Mouse (Mus musculus): ENCODE measurements around the gene Pus10. TPM values are rescaled to one million over a fixed set of nuclear protein-coding genes. Genes with fewer than 3 reads are reported as not detected.
"Not testable (repeated sequence)": the region's sequence is repeated elsewhere in the genome, so short reads cannot be mapped to it uniquely, and the experiment has no call there.

Gene Pus10
- polyA plus RNA-seq, 1 experiment from 2014 or later: 10.6 TPM

DNA sequence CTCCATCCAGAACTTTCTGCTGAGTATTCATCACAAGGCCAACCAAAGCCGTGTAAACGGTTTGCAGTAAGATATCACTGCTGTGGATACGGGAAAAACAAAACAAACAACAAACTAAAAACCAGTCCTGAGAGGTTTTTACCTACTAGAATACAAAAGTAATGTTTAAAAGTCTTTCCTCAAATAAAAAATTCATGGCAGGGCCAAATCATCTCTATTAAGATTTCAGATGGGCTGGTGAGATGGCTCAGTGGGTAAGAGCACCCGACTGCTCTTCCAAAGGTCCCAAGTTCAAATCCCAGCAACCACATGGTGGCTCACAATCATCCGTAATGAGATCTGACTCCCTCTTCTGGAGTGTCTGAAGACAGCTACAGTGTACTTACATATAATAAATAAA, 101.9 kb downstream of the Pus10 start:
- not testable (repeated sequence) for H3K9me3 ChIP-seq (ENCODE audit: control insufficient read depth, low read length)
- WGBS: 85% methylated on average over 4 of the region's 5 CpGs

DNA sequence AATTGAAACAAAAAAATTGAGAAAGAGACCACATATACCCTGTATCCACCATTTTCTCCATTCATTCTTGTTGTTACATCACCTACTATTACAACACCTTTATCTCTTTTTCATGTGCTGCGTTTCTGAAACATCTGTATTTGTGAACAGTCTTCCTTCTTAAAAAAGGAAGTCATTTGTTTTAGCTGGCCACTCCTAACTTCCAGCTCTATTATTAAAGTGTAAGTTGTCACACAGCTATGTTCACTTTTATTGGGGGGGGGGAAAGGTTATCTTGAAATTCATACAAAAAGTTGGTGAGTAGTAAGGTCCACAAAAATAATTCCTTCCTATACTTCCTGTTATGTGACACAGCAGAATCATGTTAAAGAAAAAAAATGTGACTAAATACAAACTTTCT, 102.5 kb downstream of the Pus10 start:
- Histone ChIP-seq H3K27ac (ENCODE audit: low read depth, low read length) (no peak overlapping the region), H3K4me1 (ENCODE audit: control insufficient read depth, insufficient read depth, low read depth, low read length) (peaks cover 6% of the 10 kb centered on the region), H3K9me3 (ENCODE audit: control insufficient read depth, low read length) (no peaks in the 10 kb centered on the region), H3K4me2 (ENCODE audit: low read length) (no peak overlapping the region), H3K27me3 (replicated peaks; ENCODE audit: control insufficient read depth, insufficient read depth, low read length) (no peaks in the 10 kb centered on the region; the same call in none of the 2 replicates), H3K4me3 (ENCODE audit: low read length) (no peak overlapping the region), H3K36me3 (ENCODE audit: control insufficient read depth, insufficient read depth, low read length) (no peaks in the 10 kb centered on the region), H3K9ac (ENCODE audit: low read depth, low read length) (no peak overlapping the region)
- no peak for ATAC-seq
- WGBS: 82% methylated on average over 1 of the region's 1 CpGs

More for the DNA sequence above, 101.9 kb downstream of the Pus10 start:
- not testable (repeated sequence) for H3K4me3 ChIP-seq (ENCODE audit: low read length); H3K36me3 ChIP-seq (ENCODE audit: control insufficient read depth, insufficient read depth, low read length); H3K9ac ChIP-seq (ENCODE audit: low read depth, low read length); H3K27ac ChIP-seq (ENCODE audit: low read depth, low read length); H3K4me2 ChIP-seq (ENCODE audit: low read length); H3K27me3 ChIP-seq (replicated peaks; ENCODE audit: control insufficient read depth, insufficient read depth, low read length); H3K4me1 ChIP-seq (ENCODE audit: control insufficient read depth, insufficient read depth, low read depth, low read length); ATAC-seq

DNA sequence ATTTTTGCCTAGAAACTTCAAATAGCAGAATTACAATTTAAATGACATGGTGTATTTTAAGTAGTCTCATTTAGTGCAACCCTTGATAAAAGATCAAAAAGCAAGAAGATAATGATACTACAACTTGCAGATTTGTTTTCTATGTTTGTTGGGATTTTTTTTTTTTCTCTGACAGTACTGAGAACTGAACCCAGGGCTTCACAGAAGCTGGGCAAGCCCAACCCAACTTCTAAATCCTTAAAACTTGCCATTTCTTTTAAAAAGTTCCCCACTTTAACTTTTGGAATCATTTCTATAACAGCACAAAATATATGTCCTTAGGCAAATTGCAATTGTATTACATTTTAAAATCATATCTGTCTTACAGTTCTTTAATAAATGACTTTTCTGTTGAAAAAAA, 103.6 kb downstream of the Pus10 start:
- no peak overlapping the region for H3K4me2 ChIP-seq (ENCODE audit: low read length)
- H3K4me1 ChIP-seq (ENCODE audit: control insufficient read depth, insufficient read depth, low read depth, low read length): peaks cover 6% of the 10 kb centered on the region
- H3K9ac ChIP-seq (ENCODE audit: low read depth, low read length): no peak overlapping the region
- H3K36me3 ChIP-seq (ENCODE audit: control insufficient read depth, insufficient read depth, low read length): no peaks in the 10 kb centered on the region
- no peaks in the 10 kb centered on the region; the same call in none of the 2 replicates for H3K27me3 ChIP-seq (replicated peaks; ENCODE audit: control insufficient read depth, insufficient read depth, low read length)
- H3K9me3 ChIP-seq (ENCODE audit: control insufficient read depth, low read length): no peaks in the 10 kb centered on the region
- H3K27ac ChIP-seq (ENCODE audit: low read depth, low read length): no peak overlapping the region
- H3K4me3 ChIP-seq (ENCODE audit: low read length): no peak overlapping the region
- no peak for ATAC-seq

DNA sequence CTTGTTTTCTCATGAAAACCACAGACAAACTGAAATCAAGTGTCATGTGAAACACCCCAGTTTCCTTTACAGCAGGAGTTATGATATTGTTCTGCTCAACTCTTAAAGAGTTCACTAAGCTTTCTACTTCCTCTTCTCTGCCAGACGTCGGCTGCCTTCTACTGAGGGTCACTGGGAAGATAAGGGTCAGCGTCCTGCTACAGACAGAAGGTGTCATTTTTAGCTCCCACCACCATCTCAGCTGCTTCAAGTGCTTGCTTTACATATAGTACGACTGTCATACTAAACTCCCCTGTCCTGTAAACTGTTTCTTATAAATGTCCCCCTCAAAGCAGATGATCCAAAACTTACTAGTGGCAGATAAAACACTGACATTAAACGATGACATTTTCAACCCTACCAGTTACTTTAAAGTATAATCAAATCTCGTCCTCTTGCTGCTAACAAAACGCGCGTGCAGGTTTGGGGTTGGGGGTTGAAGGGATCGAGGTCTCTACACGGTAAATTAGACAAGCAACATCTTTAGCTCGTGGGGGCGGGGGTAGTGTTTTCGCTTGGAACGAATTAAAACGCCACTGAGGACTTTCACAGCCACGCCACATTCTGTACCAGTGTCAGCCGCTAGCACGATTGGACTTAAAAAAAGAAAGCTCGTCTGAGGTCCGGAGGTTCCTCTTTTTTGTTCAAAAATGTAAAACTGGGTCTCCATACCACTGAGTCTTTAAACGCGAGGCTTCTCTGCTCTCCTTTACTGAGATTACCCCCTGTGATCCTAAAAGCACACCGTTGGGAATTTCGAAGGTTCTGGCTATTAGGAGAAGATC, 104.4 kb downstream of the Pus10 start:
- no peak for ATAC-seq
- WGBS: under 1% methylated on average over 25 of the region's 25 CpGs
- no peaks in the 10 kb centered on the region for H3K9me3 ChIP-seq (ENCODE audit: control insufficient read depth, low read length)
- H3K27ac ChIP-seq (ENCODE audit: low read depth, low read length): peak overlapping the region; percentile 90
- peak overlapping the region; percentile 93 for H3K4me3 ChIP-seq (ENCODE audit: low read length)
- no peaks in the 10 kb centered on the region for H3K36me3 ChIP-seq (ENCODE audit: control insufficient read depth, insufficient read depth, low read length)
- peak overlapping the region; percentile 81 for H3K9ac ChIP-seq (ENCODE audit: low read depth, low read length)
- H3K4me2 ChIP-seq (ENCODE audit: low read length): peak overlapping the region; percentile 83
- peaks cover 6% of the 10 kb centered on the region for H3K4me1 ChIP-seq (ENCODE audit: control insufficient read depth, insufficient read depth, low read depth, low read length)
- H3K27me3 ChIP-seq (replicated peaks; ENCODE audit: control insufficient read depth, insufficient read depth, low read length): no peaks in the 10 kb centered on the region; the same call in none of the 2 replicates

DNA sequence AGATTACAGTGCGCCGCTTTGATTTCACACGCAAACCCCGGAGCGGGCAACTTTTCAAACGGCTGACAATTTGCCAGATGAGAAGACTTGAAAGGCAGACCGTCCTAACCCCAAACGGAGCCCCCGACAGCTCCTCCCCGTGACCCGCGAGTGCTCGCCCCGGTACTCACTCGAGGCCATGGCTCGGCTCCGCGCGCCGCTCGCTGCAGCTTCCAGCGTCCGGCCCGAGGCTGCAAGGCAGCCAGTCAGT, 105.0 kb downstream of the Pus10 start:
- 0% methylated on average over 24 of the region's 24 CpGs for WGBS
- Histone ChIP-seq H3K4me1 (ENCODE audit: control insufficient read depth, insufficient read depth, low read depth, low read length) (peaks cover 6% of the 10 kb centered on the region), H3K4me3 (ENCODE audit: low read length) (peak overlapping the region; percentile 93), H3K9me3 (ENCODE audit: control insufficient read depth, low read length) (no peaks in the 10 kb centered on the region), H3K27ac (ENCODE audit: low read depth, low read length) (peak overlapping the region; percentile 90), H3K36me3 (ENCODE audit: control insufficient read depth, insufficient read depth, low read length) (no peaks in the 10 kb centered on the region), H3K27me3 (replicated peaks; ENCODE audit: control insufficient read depth, insufficient read depth, low read length) (no peaks in the 10 kb centered on the region; the same call in none of the 2 replicates), H3K4me2 (ENCODE audit: low read length) (peak overlapping the region; percentile 83), H3K9ac (ENCODE audit: low read depth, low read length) (peak overlapping the region; percentile 81)
- no peak for ATAC-seq

DNA sequence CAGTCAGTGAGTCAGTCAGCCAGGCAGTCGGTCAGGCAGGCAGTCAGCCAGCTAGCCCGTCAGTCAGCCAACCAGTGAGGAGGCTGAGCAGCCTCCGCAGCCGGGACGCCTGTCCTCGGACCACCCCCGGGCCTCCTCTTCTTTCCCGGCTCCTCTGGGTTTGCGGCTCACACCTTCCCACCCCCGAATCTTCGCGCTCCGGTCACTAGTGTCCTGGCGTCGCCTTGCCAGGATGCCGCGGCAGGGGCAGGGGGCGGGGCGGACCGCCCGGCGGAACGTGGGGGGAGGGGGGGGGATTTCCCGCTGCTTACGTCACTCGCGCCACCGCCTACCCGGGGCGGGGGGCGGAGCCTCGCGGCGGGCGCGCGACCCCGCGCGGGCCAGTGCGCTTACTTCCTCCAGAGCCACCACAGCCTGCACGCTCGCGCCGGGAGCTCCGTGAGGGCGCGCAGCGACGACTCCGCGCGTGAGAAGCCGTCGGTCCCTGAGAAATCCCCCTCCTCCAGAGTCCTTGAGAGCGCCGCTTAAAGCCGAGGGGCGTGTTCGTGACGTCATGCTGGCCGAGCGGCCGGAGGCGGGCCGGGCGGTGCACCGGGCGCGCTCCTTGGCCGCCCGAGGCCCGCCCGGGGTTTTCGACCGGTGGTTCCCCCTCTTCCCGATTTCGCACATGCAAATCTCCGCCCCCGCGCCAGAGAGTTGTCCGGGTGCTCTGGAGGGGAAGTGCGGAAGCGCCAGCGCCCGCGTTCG, 105.5 kb downstream of the Pus10 start, which contains the start of gene Rel:
Rel (minus strand) TSS at position 211 of the 747 bp plus-strand sequence.
- H3K27me3 ChIP-seq (replicated peaks; ENCODE audit: control insufficient read depth, insufficient read depth, low read length): no peaks in the 10 kb centered on the region; the same call in none of the 2 replicates

DNA sequence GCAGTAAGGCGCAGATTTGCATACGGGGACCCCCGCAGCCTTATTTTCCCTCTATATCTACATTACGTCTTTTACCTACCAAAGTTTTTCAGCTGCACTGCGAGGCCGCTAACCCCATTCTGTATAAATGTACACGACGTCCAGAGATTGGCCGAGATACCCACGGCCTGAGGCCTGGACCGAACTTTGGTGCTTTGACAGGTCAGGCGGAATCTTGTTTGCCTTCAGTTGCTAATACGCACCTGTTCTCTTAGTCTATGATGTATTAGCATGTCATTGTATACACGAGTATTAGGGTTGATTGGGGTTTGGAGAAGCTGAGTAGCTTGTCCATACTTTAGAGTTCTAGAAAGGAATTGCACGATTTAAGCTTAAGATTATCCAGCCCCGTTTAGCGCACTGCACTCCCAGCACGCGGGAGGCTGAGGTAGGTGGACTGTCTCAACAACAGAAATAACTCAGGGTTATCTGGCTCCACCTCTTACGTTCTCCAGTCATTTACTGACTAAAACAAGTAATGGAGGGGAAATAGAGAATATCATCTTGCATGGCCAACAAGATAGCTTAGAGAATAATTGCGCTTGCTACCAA, 106.1 kb downstream of the Pus10 start:
- H3K4me1 ChIP-seq (ENCODE audit: control insufficient read depth, insufficient read depth, low read depth, low read length): peaks cover 6% of the 10 kb centered on the region
- H3K4me2 ChIP-seq (ENCODE audit: low read length): peak overlapping the region; percentile 83
- no peak; the same call in 1 of the 2 replicates for ATAC-seq
- peak overlapping the region; percentile 90 for H3K27ac ChIP-seq (ENCODE audit: low read depth, low read length)
- H3K27me3 ChIP-seq (replicated peaks; ENCODE audit: control insufficient read depth, insufficient read depth, low read length): no peaks in the 10 kb centered on the region; the same call in none of the 2 replicates
- H3K9me3 ChIP-seq (ENCODE audit: control insufficient read depth, low read length): no peaks in the 10 kb centered on the region
- H3K9ac ChIP-seq (ENCODE audit: low read depth, low read length): peak overlapping the region; percentile 81
- no peaks in the 10 kb centered on the region for H3K36me3 ChIP-seq (ENCODE audit: control insufficient read depth, insufficient read depth, low read length)
- H3K4me3 ChIP-seq (ENCODE audit: low read length): peak overlapping the region; percentile 93
- WGBS: 6% methylated on average over 21 of the region's 21 CpGs

More for the DNA sequence above, 105.5 kb downstream of the Pus10 start, which contains the start of gene Rel:
- Histone ChIP-seq H3K4me2 (ENCODE audit: low read length) (peak within 1 kb of the TSS; percentile 83), H3K27ac (ENCODE audit: low read depth, low read length) (peak within 1 kb of the TSS; percentile 90), H3K4me1 (ENCODE audit: control insufficient read depth, insufficient read depth, low read depth, low read length) (peaks cover 6% of the 10 kb centered on the region), H3K9me3 (ENCODE audit: control insufficient read depth, low read length) (no peaks in the 10 kb centered on the region), H3K4me3 (ENCODE audit: low read length) (peak within 1 kb of the TSS; percentile 93), H3K9ac (ENCODE audit: low read depth, low read length) (peak within 1 kb of the TSS; percentile 81), H3K36me3 (ENCODE audit: control insufficient read depth, insufficient read depth, low read length) (no peaks in the 10 kb centered on the region)
- whole genome bisulfite sequencing: under 1% methylated on average over 67 of the region's 88 CpGs
- ATAC-seq: peak; percentile 95

DNA sequence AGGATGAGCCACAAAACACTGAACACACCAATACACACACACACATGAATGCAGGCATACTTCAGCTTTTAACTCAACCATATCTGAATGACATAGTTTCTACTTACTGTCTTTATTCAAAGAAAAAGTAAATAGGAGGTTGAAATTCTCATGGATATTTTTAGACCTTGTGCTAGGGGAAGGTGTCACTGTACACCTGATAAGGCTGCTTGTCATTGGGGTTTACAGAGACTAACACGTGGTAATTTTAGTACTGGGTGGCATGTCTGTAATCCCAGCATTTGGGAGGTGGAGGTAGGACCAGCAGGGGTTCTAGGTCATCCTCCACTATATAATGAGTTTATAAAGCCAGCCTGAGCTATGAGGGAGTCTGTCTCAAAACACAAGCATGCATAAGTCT, 107.0 kb downstream of the Pus10 start:
- H3K4me2 ChIP-seq (ENCODE audit: low read length): no peak overlapping the region
- H3K9me3 ChIP-seq (ENCODE audit: control insufficient read depth, low read length): no peaks in the 10 kb centered on the region
- WGBS: 43% methylated on average over 1 of the region's 1 CpGs
- peaks cover 6% of the 10 kb centered on the region for H3K4me1 ChIP-seq (ENCODE audit: control insufficient read depth, insufficient read depth, low read depth, low read length)
- no peaks in the 10 kb centered on the region; the same call in none of the 2 replicates for H3K27me3 ChIP-seq (replicated peaks; ENCODE audit: control insufficient read depth, insufficient read depth, low read length)
- H3K9ac ChIP-seq (ENCODE audit: low read depth, low read length): no peak overlapping the region
- no peak overlapping the region for H3K27ac ChIP-seq (ENCODE audit: low read depth, low read length)
- no peak for ATAC-seq
- H3K4me3 ChIP-seq (ENCODE audit: low read length): no peak overlapping the region
- H3K36me3 ChIP-seq (ENCODE audit: control insufficient read depth, insufficient read depth, low read length): no peaks in the 10 kb centered on the region

DNA sequence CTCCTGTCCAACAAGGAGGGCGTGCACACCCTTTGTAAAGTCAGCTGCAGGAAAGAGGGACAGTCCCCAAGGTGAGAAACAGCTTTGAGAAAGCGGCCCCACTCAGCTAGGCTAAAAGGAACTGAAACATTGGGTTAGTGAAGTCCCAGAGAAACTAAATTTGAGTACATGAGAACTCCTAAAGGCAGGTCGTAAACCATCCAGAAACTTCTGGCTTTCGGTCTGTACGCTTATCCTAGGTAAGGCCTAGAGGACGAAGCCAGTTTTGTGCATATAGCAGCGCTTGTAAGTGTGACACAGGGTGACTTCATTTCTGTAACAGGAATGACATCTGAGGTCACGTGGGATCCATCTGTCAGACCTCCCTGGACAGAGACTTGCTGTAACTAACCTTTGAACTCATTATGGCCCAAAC, 113.3 kb downstream of the Pus10 start:
- Histone ChIP-seq H3K9ac (ENCODE audit: low read depth, low read length) (no peak overlapping the region), H3K9me3 (ENCODE audit: control insufficient read depth, low read length) (no peaks in the 10 kb centered on the region), H3K4me1 (ENCODE audit: control insufficient read depth, insufficient read depth, low read depth, low read length) (no peaks in the 10 kb centered on the region), H3K27me3 (replicated peaks; ENCODE audit: control insufficient read depth, insufficient read depth, low read length) (no peaks in the 10 kb centered on the region), H3K4me2 (ENCODE audit: low read length) (no peak overlapping the region), H3K4me3 (ENCODE audit: low read length) (no peak overlapping the region), H3K27ac (ENCODE audit: low read depth, low read length) (no peak overlapping the region), H3K36me3 (ENCODE audit: control insufficient read depth, insufficient read depth, low read length) (no peaks in the 10 kb centered on the region)
- no peak for ATAC-seq
- 89% methylated on average over 8 of the region's 8 CpGs for WGBS
